Mouse (Mus musculus) left cerebral cortex, postnatal 25 days (tissue): ENCODE results near the gene Fbxl8. TPM values are rescaled to one million over a fixed set of nuclear protein-coding genes. Genes with fewer than 3 reads are reported as not detected.

ENCODE experiments used
- DNase-seq, 2 experiments: peaks; one replicate each; pipeline ENCODE4 v3.0.0; 2022; ENCODE audit warnings: low spot score in 2 of 2, mixed read lengths in 1 of 2
- intact Hi-C: fragments of 180-260 bp; cut with DNase I; formaldehyde crosslinking; loops from one replicate; pipeline ENCODE4 v1.15.1; 2025
- total RNA-seq, 2 experiments: library from RNA; stranded (reverse); gene quantifications; 2 replicates each; pipeline ENCODE4 v1.2.3; 2021

Fbxl8 gene
- total RNA-seq, 2 experiments from 2014 or later, result 0.57 to 0.85 TPM

- intact Hi-C loops, result no loop called here
- DNase-seq, result peak; percentile 95 to 96
Observed at GRCm38 (mm10) chr8:105297511-105298192, 33.2 kb downstream of the Fbxl8 start, which contains the start of gene E2f4. Gene E2f4, plus strand, starts transcription at chr8:105297663.

GRCm38 (mm10) chr8:105298351-105299252 is 34.2 kb downstream of the Fbxl8 start:
- intact Hi-C loops, result no loop called here
- DNase-seq, result no peak

- no peak for DNase-seq
- intact Hi-C loops, result no loop called here
Observed at GRCm38 (mm10) chr8:105299962-105300361, 35.5 kb downstream of the Fbxl8 start.

GRCm38 (mm10) chr8:105303396-105303795 is 38.9 kb downstream of the Fbxl8 start:
- DNase-seq, result peak in 1 of 2 experiments; percentile 67
- intact Hi-C loops, result no loop called here

- no peak for DNase-seq
- intact Hi-C loops, result no loop called here
Observed at GRCm38 (mm10) chr8:105303874-105304273, 39.4 kb downstream of the Fbxl8 start.

- intact Hi-C loops, result no loop called here
Observed at GRCm38 (mm10) chr8:105304325-105305210, 40.1 kb downstream of the Fbxl8 start.

GRCm38 (mm10) chr8:105305211-105306145 is 41.0 kb downstream of the Fbxl8 start, which contains the start of gene Elmo3:
Gene Elmo3, plus strand, starts transcription at chr8:105305601.
- intact Hi-C loops, result no loop called here
- DNase-seq, result peak; percentile 55 to 60

More at GRCm38 (mm10) chr8:105304325-105305210, 40.1 kb downstream of the Fbxl8 start:
- DNase-seq, result no peak

- intact Hi-C loops, result no loop called here
- DNase-seq, result peak in 1 of 2 experiments; percentile 30
Observed at GRCm38 (mm10) chr8:105306146-105306691, 41.8 kb downstream of the Fbxl8 start.

GRCm38 (mm10) chr8:105307670-105308069 is 43.2 kb downstream of the Fbxl8 start:
- DNase-seq, result no peak
- intact Hi-C loops, result no loop called here

- intact Hi-C loops, result no loop called here
- no peak for DNase-seq
Observed at GRCm38 (mm10) chr8:105308428-105308827, 44.0 kb downstream of the Fbxl8 start.

- DNase-seq, result no peak
- intact Hi-C loops, result no loop called here
Observed at GRCm38 (mm10) chr8:105309142-105309847, 44.8 kb downstream of the Fbxl8 start.

- DNase-seq, result no peak
- intact Hi-C loops, result no loop called here
Observed at GRCm38 (mm10) chr8:105310118-105310517, 45.7 kb downstream of the Fbxl8 start.

GRCm38 (mm10) chr8:105311718-105312117 is 47.3 kb downstream of the Fbxl8 start:
- intact Hi-C loops, result no loop called here

GRCm38 (mm10) chr8:105312891-105313481 is 48.5 kb downstream of the Fbxl8 start:
- DNase-seq, result no peak
- intact Hi-C loops, result no loop called here

More at GRCm38 (mm10) chr8:105311718-105312117, 47.3 kb downstream of the Fbxl8 start:
- DNase-seq, result no peak

GRCm38 (mm10) chr8:105313622-105314402 is 49.4 kb downstream of the Fbxl8 start:
- intact Hi-C loops, result no loop called here
- DNase-seq, result no peak

GRCm38 (mm10) chr8:105315073-105315769 is 50.8 kb downstream of the Fbxl8 start:
- DNase-seq, result no peak
- intact Hi-C loops, result no loop called here
